Mouse (Mus musculus) spleen, adult 2 months (tissue): Measurements from ENCODE around the gene Rgs7bp.
A peak's percentile ranks its signal among the peaks of the same experiment; 100 is the strongest.

Experiments used
- CTCF ChIP-seq: fragments of 200-500 bp; IDR thresholded peaks from 2 replicates; pipeline ENCODE4 v1.5.1; 2011; ENCODE audit warnings: mild to moderate bottlenecking, inconsistent platforms; ENCODE audit not compliant: insufficient read depth, insufficient read length, insufficient replicate concordance; ENCODE audit errors: extremely low read depth
- POLR2A ChIP-seq: fragments of 200-500 bp; IDR thresholded peaks from 2 replicates; pipeline ENCODE4 v1.6.1; 2011; ENCODE audit warnings: low read depth, low read length, inconsistent platforms

- TF ChIP-seq POLR2A (no peak), CTCF (peak; percentile 27; the same call in 1 of the 2 replicates)
These were observed 114.9 kb downstream of the Rgs7bp start for GRCm38 (mm10) chr13:104939856-104940255.
